Mouse (Mus musculus) liver, adult (tissue): Measurements from ENCODE around the gene Myh9.

ENCODE experiments used
- GATA4 ChIP-seq: IDR thresholded peaks from 2 replicates; pipeline ENCODE4 v1.6.1; 2014; ENCODE audit warnings: mild to moderate bottlenecking, low read length; ENCODE audit not compliant: insufficient replicate concordance

Myh9 gene

DNA sequence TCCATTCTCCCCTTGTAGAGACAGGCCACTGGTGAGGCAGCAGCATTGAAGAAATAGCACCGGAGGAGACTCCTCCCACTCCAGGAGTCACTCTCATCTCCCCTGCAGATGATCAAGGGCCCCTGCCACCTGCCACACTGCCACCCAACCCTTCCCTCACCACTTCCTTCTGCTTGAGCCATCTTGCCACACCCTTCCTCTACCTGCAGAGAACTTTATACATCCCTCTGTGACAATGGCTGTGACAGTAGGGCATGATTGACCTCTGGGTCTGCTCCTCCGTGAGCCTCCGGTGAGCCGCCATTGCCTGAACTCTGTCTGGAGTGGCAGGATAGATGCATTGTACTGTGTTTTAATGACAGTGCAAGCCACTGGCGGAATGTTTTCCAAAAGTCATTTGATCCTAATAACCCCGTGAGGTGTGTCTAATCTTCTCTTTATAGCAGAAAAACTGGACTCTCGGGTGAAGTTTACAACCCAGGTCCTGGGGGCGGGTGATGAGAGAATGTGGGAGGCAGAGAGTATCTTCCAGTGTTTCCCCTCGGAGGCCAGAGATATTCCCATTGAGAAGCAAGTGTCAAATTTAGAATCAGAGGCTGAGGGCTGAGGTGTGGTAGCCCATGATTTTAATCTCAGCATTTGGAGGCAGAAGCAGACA lies 7.7 kb upstream of the Myh9 start:
- no peak for TF ChIP-seq GATA4

DNA sequence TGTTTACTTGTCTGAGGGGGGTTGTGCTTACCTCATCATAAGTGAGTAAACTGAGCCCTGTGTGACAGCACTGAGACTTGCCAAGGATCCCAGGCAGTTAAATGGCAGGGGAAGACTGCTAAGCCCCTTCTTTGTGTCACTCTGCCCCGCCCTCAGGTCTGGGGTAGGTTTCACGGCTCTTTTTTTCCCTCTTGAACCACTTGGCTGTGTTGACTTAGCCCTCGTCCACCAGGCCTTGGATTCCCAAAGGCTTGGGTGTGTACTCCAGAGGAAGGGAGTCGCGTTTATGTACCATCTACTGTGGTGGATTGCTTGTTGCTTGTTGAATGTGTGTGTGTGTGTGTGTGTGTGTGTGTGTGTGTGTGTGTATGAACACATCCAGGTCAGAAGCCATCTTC lies 7.1 kb upstream of the Myh9 start:
- no peak for TF ChIP-seq GATA4

DNA sequence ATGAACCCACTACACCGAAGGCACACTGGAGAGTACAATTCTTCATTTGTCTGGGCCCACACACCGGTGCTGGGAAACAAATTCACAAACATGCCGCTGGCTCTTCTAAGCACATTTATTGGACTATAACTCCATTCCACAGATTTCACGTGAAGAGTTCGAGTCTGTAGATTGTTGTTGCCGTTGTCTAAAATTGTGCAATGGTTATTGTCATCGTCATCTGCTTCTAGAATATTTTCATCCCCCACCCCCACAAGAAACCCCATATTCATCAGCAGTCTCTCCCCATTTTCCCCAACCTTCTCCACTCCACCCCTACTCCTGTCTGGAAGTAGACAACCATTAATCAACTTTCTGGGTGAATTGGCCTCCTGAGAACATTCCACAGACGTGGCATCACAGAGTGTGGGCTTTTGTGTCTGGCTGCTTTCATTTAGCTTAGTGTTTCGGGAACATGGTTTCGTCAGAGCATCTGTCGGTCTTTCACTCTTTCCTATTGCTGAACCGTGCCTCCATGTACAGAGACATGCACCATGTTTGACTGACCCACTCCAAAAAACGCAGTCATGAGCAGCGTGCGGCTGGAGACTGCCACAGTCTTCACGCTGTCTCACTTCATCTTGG lies 6.6 kb upstream of the Myh9 start:
- TF ChIP-seq GATA4 = no peak

DNA sequence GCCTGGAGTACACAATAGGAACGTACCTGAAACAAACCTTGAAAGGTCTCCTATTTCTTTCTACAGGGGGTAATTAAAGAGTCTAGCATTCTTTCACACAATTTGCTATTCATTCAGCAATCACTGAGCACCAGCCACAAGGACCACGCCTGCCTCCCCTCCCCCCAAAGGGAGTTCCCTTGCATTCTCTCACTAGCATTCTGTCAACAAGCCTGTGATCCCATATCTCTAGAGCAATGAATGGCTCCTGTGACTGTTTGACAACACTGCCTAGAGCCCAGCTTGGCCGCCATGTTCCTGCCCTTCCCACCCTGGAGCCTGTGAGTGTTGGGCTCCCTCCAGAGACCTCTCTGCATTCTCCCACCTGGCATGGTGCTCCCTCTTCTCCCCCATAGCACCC lies 5.9 kb upstream of the Myh9 start:
- TF ChIP-seq GATA4 = no peak

DNA sequence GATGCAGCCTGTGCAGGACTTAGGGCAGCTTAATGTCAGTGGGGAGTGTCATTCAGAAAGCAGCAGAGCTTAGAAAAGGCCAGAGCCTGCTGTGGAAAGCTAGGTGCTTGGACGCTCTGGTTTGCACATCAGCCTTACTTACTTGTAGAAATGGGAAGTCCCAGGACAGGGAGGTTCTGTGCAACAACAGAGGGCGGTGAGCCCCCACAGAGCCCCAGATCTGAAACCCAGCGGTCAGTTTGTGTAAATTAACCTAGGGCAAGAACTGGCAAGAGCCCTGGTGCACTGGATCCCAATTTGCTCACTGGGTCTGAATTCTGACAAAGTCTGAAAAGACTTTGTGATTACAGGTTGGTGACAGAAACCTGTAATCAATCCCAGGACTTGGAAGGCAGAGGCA lies 5.1 kb upstream of the Myh9 start:
- no peak for TF ChIP-seq GATA4

DNA sequence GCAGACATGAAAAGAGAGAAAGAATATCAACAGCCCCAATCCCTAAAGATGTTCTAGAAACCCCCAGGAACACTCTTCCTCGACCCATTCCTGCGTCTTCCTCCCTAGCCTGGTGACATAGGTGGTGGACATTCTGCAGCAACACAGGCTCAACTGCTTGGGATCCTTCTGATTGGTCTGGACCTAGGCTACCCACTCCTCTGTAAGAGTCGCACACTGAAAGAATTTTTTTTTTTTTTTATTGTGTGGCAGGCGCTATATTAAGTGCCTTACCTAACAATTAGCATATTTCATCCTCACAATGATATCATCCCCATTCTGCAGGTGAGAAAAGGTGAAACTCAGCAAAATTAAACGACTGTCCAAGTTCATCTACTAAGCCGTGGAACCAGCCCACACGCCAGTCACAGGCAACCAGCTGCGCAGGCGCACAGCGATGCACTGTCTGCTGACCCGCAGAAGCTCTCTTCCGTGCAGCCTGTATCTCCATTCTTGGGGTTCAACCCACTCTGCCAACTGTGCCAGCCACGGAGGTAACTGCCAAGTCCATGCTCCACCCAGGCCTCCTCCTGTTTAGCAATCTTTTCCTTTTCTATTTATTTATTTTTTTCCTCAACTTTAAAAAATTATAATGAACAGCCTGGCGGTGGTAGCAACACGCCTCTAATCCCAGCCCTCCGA lies 3.1 kb upstream of the Myh9 start:
- no peak; the same call in 1 of the 2 replicates for TF ChIP-seq GATA4

DNA sequence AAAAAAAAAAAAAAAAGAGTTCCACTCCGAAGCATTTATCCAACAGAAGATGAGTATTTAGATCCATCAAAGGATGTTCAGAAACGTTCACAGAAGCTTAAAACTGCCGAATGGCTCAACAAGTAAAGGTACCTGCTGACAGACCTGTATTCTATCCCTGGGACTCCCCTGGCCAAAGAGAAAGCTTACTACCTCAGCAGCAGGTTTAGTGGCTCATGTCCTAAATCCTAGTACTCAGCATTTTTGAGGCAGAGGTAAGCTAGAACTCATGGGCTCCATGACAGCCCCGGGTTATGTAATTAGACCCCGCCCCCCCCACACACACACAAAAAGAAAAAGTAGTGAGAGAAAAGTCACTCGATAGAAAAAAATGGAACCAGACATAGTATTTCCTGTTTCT lies 2.1 kb upstream of the Myh9 start:
- no peak for TF ChIP-seq GATA4

DNA sequence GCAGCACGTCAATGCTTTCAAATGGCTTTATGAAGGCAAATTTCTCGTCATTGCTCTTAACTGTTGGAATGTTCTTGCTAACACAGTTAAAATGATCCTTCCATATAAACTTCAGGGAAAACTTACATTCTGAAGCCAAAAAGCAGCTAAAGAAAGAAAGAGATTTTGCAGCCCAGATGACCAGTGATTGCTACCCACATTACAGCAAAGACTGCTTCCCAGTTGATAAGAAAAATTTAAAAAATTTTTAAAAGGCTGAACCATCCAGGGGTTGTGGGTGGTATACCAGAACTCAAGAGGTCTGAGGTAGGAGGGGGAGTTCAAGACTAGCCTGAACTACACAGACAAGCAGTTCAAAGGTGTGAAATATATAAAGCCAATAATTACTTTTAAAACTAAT lies 1.1 kb upstream of the Myh9 start:
- no peak for TF ChIP-seq GATA4

DNA sequence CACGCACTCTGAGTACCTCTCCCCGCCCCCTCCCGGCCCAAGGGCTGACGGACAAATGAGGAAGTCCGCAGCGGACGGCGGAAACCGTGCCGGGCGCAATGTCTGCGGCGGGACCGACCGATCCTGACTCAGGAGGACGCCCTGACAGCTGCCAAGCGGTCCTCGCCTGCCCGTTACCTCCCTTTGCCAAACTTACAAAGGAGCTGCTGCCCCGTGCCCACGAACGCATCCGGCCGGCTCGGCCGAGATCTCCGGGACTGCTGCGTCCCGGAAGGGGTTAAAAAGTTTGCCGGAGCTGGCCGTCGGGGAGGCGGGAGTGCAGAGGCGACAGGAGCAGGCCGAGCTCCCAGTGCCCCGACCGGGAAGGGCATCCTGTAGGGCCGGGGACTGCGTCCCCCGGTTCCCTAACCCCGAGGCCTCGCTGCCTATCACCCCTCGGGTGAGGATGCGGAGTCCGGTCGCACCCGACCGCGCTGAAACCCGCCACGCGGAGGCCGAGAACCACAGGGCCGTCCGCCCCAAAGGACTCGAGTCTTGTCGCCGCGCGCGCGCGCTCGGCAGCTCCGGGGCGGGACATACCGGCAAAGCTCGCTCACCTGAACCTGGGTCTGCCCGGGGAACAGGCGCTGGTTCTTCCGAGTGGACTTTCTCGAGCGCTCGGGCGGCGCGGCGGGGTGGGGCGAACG lies 471 bp downstream of the Myh9 start:
- TF ChIP-seq GATA4 = no peak

DNA sequence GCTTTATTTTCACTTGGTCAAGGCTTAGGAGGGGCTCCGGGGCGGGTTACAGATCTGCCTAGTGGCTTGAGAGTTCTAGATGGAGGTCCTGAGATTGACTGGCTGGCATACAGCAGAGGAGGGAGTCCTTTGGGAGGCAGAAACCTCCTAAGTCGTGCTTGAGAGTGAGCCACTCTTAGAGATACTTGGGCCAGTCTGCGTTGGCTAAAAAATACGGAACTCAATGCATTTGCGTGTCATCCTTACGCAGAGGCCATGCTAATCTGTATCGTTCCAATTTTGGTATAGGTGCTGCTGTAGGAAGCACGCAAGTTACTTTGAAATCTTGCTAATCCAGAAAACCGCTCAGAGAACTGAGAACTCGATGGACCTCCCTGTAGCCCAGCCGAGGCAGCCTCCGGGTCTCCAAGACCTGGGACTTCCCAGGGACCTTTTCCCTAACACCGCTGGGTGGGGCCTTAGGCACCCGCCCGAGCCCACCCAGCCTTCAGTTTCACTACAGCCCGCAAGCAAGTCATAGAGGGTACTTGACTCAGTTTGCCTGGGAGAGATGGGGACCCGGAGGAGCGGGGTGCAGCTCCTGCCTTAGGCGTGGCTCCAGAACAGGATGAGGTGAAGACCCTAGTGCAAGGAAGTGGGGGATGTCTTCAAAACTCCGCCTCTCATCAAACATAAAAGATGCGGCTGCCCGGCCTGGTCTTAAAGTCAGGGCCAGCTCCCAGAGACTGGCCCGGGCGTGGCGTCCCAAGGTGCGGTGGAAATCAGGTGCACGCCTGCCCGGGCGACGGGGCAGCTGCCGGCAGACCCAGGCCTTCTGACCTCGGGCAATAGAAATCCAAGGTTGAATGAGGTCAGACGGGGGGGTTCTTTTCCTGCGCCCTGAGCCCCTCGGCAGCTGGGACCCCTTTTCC lies 1.3 kb downstream of the Myh9 start:
- TF ChIP-seq GATA4 = no peak

DNA sequence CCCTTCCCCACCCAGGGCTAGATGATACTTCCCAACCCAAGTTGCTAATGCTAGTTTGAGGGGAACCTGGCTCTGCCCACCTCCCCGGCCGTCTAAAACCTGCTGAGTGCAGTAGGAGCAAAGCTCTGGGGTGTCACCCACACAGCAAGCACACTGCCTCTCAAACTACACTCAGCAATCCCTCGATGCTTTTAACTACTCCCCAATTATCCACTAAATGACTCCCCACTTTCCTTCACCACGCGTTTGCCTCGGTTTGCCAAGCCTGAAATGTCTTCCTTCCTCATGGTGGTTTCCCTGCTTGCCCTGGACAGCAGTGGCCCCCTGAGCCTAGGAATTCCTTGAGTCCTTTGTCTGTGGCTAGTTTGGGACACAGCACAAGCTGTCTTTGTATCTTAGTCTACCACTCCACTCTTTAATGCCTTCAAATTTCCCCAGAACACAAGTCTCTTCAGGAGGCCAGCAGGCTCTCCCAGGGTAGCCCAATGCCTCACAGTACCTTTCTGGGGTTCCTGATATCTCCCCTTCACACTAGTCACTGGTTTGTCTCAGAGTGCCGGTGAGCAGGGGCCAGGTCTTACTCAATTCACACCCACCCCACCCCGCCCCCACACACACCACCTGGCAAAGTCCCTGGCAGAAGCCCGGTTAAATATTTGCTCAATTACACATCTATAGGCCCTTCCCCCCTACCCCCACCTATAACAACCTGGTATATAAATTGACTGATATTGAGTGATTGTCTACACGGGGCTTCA lies 2.3 kb downstream of the Myh9 start:
- TF ChIP-seq GATA4 = no peak

DNA sequence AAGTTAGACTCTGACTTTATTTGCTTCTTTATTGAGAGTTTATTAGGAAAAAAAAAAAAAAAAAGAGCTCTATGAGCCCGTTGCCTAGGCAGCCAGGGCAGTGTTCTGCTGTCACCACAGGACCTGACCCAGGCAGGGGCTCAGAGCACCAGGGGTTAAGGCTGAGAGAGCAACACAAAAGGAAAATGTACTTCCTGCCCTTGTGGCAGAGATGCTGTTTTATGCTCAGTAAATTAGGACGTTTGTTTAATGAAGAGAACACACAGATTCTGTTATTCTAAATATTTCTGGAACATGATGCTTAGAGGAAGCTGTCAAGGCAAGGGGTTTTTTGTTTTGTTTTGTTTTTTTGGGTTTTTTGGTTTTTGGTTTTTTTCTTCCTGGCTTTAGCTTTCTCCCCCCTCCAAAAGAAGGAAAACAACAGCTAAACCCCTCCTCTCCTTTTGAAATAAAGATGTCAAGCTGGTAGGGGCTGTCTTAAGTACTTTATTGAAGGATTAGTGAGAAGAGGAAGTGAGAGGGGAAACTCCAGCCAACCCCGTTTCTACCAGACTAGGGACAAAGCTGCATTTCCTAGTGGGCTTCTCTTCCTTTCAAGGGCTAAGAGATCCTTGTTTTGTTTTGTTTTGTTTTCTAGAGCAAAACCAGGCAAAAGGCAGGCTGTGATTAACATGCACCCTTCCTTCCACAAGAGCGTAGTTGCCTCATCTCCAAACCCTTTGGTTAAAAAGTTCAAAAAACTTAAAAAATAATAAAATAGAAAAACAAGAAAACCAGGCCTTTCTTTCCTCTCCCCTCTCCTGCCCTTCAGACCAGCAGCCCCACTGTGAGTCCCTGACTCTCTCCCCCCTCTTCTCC lies 3.2 kb downstream of the Myh9 start:
- no peak for TF ChIP-seq GATA4

DNA sequence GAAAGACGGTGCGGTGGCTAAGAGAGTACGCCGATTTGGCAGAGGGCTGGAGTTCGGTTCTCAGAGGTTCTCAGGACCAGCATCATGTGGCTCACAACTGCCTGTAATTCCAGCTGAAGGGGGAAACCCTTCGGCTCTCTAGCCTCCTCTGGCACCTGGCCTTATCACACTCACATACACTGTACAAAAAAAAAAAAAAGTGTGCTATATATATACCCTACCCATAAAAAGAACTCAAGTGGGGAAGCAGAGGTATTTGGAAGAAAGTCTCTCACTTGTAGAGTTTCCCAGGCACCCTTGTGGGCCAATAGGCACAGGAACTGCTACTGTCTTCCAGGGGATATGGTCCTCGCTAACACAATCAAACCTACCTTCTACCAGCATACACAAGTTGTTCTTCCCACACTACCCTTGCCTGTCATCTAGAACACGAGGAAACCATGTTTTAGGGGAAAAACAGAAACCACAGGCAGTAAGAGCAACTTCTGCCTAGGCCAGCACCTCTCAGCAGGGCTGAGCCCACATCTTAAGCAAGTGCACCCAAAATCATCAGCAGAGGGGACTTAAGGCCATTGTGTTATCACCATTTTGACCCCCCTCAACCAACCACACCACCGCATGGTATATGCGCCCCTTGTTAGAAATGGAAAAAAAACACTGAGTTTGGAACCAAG lies 4.4 kb downstream of the Myh9 start:
- TF ChIP-seq GATA4 = no peak
